Mouse (Mus musculus) limb, embryonic 12.5 days (tissue): ENCODE measurements around the gene Gm28042. TPM values are rescaled to one million over a fixed set of nuclear protein-coding genes. Genes with fewer than 3 reads are reported as not detected.

ENCODE experiments used
- ATAC-seq: fragments of 200-750 bp; cut with Nextera tagmentation; 2 replicates; pipeline ENCODE4 v1.8.0; 2017; ENCODE audit warnings: low read depth, moderate TSS enrichment; ENCODE audit not compliant: insufficient number of reproducible peaks, insufficient read depth, low FRiP score, low TSS enrichment
- H3K27ac ChIP-seq: fragments of 300-500 bp; sonication (generic); 2 replicates; pipeline ENCODE4 v1.5.1; 2016; ENCODE audit warnings: mild to moderate bottlenecking, moderate library complexity
- H3K27me3 ChIP-seq: fragments of 300-500 bp; sonication (generic); 2 replicates; pipeline ENCODE4 v1.6.1; 2016; ENCODE audit warnings: mild to moderate bottlenecking, moderate library complexity
- H3K36me3 ChIP-seq: fragments of 300-500 bp; sonication (generic); 2 replicates; pipeline ENCODE4 v1.6.1; 2016; ENCODE audit warnings: mild to moderate bottlenecking, moderate library complexity
- H3K4me1 ChIP-seq: fragments of 300-500 bp; sonication (generic); replicated peaks from 2 replicates; pipeline ENCODE4 v1.6.1; 2016
- H3K4me2 ChIP-seq: fragments of 300-500 bp; sonication (generic); 2 replicates; pipeline ENCODE4 v1.6.1; 2016; ENCODE audit warnings: mild to moderate bottlenecking, moderate library complexity
- H3K4me3 ChIP-seq: fragments of 300-500 bp; sonication (generic); replicated peaks from 2 replicates; pipeline ENCODE4 v1.5.1; 2016; ENCODE audit warnings: mild to moderate bottlenecking
- H3K9ac ChIP-seq: fragments of 300-500 bp; sonication (generic); replicated peaks from 2 replicates; pipeline ENCODE4 v1.6.1; 2016; ENCODE audit warnings: mild to moderate bottlenecking, moderate library complexity
- H3K9me3 ChIP-seq: fragments of 300-500 bp; sonication (generic); 2 replicates; pipeline ENCODE4 v1.6.1; 2016; ENCODE audit warnings: mild to moderate bottlenecking, moderate library complexity
- WGBS: fragments of 180-500 bp; shearing (Covaris S2); methylation state at CpG from one replicate; pipeline ENCODE4 v1.1.7; 2016; 5-methylcytosine and 5-hydroxymethylcytosine counted together
- microRNA-seq: library from miRNA; unstranded; fragments of <30 nt; microRNA quantifications from one replicate; pipeline ENCODE4, GENCODE M21; 2017
- polyA plus RNA-seq: library from polyadenylated mRNA; unstranded; fragments of >200 nt; fragmentation: Nextera tagmentation; extraction: Ambion mirVana; gene quantifications from 2 replicates; pipeline ENCODE4 v1.2.1, GENCODE M21; 2016

Gene Gm28042
- polyA plus RNA-seq, 1 experiment from 2014 or later, result 5.0 TPM

- Histone ChIP-seq H3K4me1 (no peaks in the 10 kb centered on the region), H3K27ac (no peak overlapping the region), H3K9ac (no peak overlapping the region), H3K9me3 (no peaks in the 10 kb centered on the region), H3K4me3 (no peak overlapping the region), H3K27me3 (no peaks in the 10 kb centered on the region; the same call in 1 of the 2 replicates), H3K4me2 (no peak overlapping the region), H3K36me3 (no peaks in the 10 kb centered on the region)
- WGBS, result 76% methylated on average over 14 of the region's 14 CpGs
- no peak for ATAC-seq
Observed at GRCm38 (mm10) chr2:120084593-120085361, 57.5 kb downstream of the Gm28042 start.

- no peak for ATAC-seq
- Histone ChIP-seq H3K9me3 (no peaks in the 10 kb centered on the region), H3K4me3 (no peak overlapping the region), H3K27me3 (no peaks in the 10 kb centered on the region; the same call in 1 of the 2 replicates), H3K4me2 (no peak overlapping the region), H3K27ac (no peak overlapping the region), H3K9ac (no peak overlapping the region), H3K36me3 (no peaks in the 10 kb centered on the region), H3K4me1 (no peaks in the 10 kb centered on the region)
- WGBS, result 89% methylated on average over 3 of the region's 3 CpGs
Observed at GRCm38 (mm10) chr2:120086038-120086437, 58.7 kb downstream of the Gm28042 start.

DNA sequence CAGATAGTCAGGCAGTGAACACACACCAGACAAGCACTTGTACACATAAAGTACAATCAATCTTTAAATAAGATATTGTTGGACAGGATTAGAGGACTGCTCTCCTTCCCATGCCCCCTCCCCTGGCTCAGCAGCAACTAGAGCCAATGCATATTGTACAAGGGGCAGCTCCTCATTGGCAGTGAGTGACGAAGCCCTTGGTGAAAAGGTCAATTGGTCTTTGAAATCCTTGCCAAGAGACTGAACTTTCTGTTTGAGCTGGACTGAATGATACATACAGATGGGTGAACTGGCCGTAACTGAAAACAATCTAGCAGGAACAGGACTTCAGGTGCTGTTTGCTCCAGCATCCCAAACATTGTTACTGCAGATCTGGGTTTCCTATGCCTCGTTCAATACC is 60.1 kb downstream of the Gm28042 start:
- H3K27me3 ChIP-seq, result no peaks in the 10 kb centered on the region
- H3K4me1 ChIP-seq, result no peaks in the 10 kb centered on the region
- no peak overlapping the region for H3K4me3 ChIP-seq
- no peaks in the 10 kb centered on the region for H3K9me3 ChIP-seq
- H3K27ac ChIP-seq, result no peak overlapping the region
- no peak overlapping the region for H3K9ac ChIP-seq
- no peaks in the 10 kb centered on the region for H3K36me3 ChIP-seq
- WGBS, result 91% methylated on average over 3 of the region's 3 CpGs
- ATAC-seq, result no peak
- no peak overlapping the region for H3K4me2 ChIP-seq

DNA sequence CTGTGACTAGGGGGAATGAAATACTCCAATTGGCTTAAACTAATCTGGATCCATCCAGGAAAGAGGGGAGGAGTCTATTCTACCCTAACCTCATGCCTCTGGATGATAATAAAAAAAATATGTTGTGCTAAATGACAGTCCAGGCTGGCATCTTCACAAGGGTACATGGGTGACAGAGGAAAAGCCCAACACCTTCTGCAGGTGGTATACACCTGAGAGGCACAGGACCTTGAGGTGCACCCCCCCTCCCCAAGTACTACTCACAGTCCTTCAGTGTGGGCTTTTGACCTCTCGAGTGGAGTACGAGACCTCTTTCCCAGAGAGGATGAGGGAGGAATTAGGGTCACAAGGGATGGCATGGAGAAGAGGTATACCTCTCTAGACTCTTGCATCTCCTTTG is 60.6 kb downstream of the Gm28042 start:
- no peak for ATAC-seq
- no peaks in the 10 kb centered on the region for H3K27me3 ChIP-seq
- no peak overlapping the region for H3K4me3 ChIP-seq
- no peaks in the 10 kb centered on the region for H3K9me3 ChIP-seq
- WGBS, result 85% methylated on average over 2 of the region's 2 CpGs
- H3K36me3 ChIP-seq, result no peaks in the 10 kb centered on the region
- no peaks in the 10 kb centered on the region for H3K4me1 ChIP-seq
- H3K4me2 ChIP-seq, result no peak overlapping the region
- no peak overlapping the region for H3K27ac ChIP-seq
- H3K9ac ChIP-seq, result no peak overlapping the region

- Histone ChIP-seq H3K4me3 (no peak overlapping the region), H3K27ac (no peak overlapping the region), H3K9ac (no peak overlapping the region), H3K36me3 (no peaks in the 10 kb centered on the region), H3K4me1 (no peaks in the 10 kb centered on the region), H3K9me3 (no peaks in the 10 kb centered on the region), H3K27me3 (no peaks in the 10 kb centered on the region), H3K4me2 (no peak overlapping the region)
- no peak for ATAC-seq
- WGBS, result 83% methylated on average over 17 of the region's 17 CpGs
Observed at GRCm38 (mm10) chr2:120090979-120091378, 63.7 kb downstream of the Gm28042 start.

Small RNAs within 50 kb of the gene (microRNA-seq; reads per million reads assigned to microRNA genes)
- not detected for gene Mir7665

Other genes with a start within 250 kb of the Gm28042 start
- 35.7 and 36.9 TPM in 2 replicates for gene Rpap1, start 240.0 kb upstream of the Gm28042 start, polyA plus RNA-seq
- 34.6 and 37.8 TPM in 2 replicates for gene Tyro3, start 229.8 kb upstream of the Gm28042 start, polyA plus RNA-seq
- 37.9 and 39.9 TPM in 2 replicates for gene Mga, start 130.3 kb upstream of the Gm28042 start, polyA plus RNA-seq
- 3.4 and 4.9 TPM in 2 replicates for gene Mapkbp1, start 54.8 kb upstream of the Gm28042 start, polyA plus RNA-seq
- 21.1 and 24.3 TPM in 2 replicates for gene Jmjd7, start within 50 bp of the Gm28042 start, polyA plus RNA-seq
- gene Pla2g4b, start 5.9 kb downstream of the Gm28042 start, polyA plus RNA-seq, result 3.7 and 3.8 TPM in 2 replicates
- 27.9 and 28.2 TPM in 2 replicates for gene Ehd4, start 127.1 kb downstream of the Gm28042 start, polyA plus RNA-seq
- gene Pla2g4e, start 217.8 kb downstream of the Gm28042 start, polyA plus RNA-seq, result 0.06 TPM in 1 of 2 replicates, not detected in the other